Mouse (Mus musculus) myocyte (in vitro differentiated cells): ENCODE measurements around the gene Fam131c.

Experiments
- MYOD1 ChIP-seq, 3 experiments: IDR thresholded peaks; one replicate each; pipeline ENCODE4 v1.6.1; 2011; ENCODE audit warnings: control low read depth in 2 of 3, low read depth in 2 of 3, mild to moderate bottlenecking in 2 of 3, moderate library complexity in 1 of 3; ENCODE audit not compliant: insufficient read length in 2 of 3, control insufficient read depth in 1 of 3
- POLR2A ChIP-seq: IDR thresholded peaks from one replicate; pipeline ENCODE4 v1.6.1; 2011; ENCODE audit warnings: low read depth, mild to moderate bottlenecking, control low read depth, moderate library complexity; ENCODE audit not compliant: insufficient read length

DNA sequence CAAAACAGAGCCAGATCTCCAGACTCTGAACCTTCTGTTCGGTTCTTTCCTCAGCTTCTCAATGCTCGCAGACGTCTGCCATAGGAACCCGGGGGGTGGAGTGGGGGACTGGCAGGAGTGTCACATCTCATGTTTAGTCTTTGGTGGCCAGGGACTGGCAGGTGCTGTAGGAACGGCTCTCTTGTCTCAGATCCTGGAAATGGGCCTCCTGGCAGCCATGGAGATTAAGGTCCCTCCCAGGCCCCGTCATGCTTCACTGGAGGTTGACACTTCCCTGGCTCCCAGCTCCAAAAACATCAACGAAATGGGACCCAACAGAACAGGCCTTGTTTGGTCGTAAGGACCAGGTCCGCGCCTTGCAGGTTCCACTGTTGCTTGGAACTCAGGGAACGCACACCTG, 19.4 kb upstream of the Fam131c start:
- TF ChIP-seq POLR2A (no peak), MYOD1 (IDR thresholded peaks at IDR 0.05; ENCODE audit: control insufficient read depth in 1 of 3, insufficient read length in 2 of 3, low read depth in 2 of 3) (no peak)
